Mouse (Mus musculus) cerebellum, adult 8-10 months (tissue): ENCODE results near the gene Aco1.

ENCODE experiments used
- DNase-seq: peaks from one replicate; pipeline ENCODE4 v3.0.0; 2022

The Aco1 gene

GRCm38 (mm10) chr4:40220437-40220836 is 77.6 kb downstream of the Aco1 start:
- DNase-seq: no peak

DNA sequence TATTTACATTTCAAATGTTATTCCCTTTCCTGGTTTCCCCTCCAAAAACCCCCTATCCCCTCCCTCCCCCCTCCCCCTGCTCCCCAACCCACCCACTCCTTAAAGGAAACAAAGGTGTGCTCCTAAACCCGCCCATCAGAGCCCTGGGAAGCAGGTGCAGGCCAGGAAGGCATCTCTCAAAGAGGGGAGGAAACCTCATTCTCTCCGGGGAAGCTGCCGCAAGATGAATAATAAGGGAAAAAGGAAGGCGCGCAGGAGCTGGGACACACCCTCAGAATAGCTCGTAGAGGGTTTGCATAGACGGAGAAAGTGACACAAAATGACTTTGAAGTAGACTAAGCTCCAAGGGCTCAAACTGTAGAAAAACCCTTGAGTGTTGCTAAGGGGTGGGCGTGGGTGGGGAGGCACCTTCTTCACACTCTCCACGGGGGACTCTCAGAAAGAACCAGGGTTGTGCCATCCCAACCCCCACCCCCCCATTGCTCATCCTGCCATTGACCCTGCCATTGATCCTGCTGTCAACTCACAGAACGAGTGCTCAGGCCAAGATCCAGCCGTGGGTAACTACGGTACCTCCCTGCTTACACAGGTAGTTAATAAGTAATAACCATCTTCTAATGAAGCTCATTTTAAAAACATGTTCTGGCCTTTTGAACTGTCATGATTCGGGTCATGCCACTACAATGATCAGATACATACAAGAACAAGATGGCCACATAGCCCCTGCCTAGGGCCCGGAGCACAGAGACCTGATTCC is 78.3 kb downstream of the Aco1 start:
- no peak for DNase-seq

DNA sequence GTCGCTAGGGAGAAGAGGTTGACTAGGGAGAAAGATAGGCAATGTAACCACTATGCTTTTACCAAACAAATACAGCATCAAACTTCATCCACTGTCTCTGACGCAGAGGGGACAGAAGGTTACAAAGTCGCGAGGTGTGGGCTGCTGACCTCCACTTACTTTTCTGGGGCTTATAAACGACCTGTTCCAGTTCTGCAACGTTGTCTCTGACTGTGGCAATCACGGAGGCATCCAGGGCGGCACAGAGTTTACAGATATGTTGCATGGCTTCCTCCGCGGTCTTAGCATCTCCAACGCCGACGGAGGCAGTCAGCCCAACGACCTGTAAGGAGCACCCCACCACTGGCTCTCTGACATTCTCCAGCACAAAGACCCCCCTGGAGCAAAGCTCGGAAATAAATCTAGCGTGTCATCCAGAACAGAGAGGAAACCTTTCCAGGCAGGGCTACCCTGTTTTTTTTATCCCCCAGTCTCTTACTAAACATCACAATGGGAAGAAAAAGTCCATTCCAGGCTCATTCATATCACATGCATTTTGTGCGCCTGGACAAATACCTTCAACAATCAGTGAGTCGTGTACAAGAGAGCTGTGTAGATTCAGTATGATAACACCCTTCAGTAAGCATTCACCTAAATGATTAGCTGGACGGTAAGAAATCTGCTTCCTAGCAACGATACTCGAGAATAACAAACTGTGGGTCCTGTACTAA is 79.2 kb downstream of the Aco1 start:
- DNase-seq: no peak

GRCm38 (mm10) chr4:40226095-40226494 is 83.2 kb downstream of the Aco1 start:
- no peak for DNase-seq

GRCm38 (mm10) chr4:40227131-40227530 is 84.2 kb downstream of the Aco1 start:
- no peak for DNase-seq

- no peak for DNase-seq
Measured at GRCm38 (mm10) chr4:40227886-40228285, 85.0 kb downstream of the Aco1 start.

DNA sequence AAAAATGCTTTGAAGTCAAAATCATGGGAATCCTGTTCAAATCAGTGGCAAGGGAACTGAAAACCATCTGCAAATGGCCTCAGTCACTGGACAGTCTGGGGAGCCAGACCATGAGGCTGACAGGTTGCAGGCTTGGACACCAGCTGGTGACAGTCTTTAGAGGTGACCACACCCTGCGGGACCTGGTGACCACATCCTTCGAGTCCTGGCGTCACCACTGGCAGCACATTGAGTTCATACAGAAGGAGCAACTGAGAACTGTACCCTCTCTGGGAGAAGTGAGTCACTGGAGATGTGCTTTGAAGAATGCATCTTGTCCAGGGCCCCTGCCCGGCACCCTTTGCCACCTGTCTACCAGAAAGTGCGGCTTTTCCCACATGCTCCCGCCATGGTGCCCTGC is 86.8 kb downstream of the Aco1 start:
- no peak for DNase-seq

GRCm38 (mm10) chr4:40233062-40233664 is 90.3 kb downstream of the Aco1 start:
- DNase-seq: no peak

DNA sequence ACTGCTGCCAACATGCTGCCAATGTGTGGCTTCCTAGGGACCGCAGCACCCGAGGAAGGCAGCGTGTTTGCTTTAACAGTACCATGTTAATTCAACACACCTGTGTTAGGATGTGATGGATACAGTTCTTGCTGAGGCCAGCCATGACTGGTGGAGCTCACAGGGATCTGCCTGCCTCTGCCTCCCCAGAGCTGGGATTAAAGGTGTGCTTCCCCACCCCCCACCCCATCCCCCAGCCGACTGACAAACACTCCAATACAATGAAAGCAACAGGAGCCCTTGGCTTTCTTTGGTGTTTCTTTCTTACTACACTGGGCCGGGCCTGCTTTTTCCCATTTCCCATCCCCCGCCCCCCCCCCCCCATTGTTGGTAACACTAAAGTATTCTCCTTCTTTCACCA is 91.4 kb downstream of the Aco1 start:
- no peak for DNase-seq

GRCm38 (mm10) chr4:40236829-40237228 is 93.9 kb downstream of the Aco1 start:
- DNase-seq: no peak

DNA sequence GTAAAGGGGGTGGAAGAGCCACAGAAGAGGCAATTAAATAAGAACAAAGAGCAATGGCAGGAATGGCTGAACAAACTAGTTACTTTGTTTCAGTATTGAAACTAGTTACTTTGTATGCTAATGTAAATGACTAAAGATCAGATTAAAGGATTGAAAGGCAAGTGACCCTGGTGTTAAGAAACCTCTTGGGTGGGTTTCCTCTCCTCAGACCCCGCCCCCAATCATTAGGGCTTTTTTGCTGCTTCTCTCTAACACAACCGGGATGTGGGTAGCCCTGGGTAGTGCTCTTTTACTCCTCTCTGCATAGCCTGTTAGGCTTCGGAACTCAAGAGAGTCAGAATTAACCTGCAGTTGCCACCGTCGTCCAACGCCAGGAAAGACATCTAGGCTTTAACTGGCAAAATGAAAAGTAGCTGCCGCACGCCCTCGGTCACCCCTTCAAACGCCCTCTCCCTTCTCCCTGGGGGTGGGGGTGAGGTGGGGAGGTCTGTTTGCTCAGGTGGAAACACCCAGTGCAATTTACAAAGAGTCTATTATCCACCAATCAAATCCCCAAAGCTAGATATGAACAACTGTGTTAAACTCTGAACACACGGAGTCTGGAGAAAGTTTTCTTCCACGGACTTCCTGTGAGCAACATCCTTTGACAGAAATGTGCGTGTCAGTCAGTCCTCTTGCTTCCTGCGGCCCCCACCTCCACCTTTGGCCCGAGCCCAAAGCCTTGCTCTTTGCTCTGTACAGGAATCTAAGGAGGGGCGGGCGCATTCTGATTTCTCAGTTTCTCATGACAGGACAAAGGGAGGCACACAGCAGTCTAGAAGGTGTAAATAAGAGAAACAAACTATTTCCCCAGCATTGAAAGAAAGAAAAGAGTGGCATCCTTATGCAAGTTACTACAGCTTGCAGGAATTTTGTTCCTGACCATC is 95.9 kb downstream of the Aco1 start:
- peak; percentile 10 for DNase-seq

- peak; percentile 7 for DNase-seq
Measured at GRCm38 (mm10) chr4:40239409-40240271, 96.8 kb downstream of the Aco1 start, which contains the start of gene Ddx58. Gene Ddx58, minus strand, starts transcription at chr4:40239828.

DNA sequence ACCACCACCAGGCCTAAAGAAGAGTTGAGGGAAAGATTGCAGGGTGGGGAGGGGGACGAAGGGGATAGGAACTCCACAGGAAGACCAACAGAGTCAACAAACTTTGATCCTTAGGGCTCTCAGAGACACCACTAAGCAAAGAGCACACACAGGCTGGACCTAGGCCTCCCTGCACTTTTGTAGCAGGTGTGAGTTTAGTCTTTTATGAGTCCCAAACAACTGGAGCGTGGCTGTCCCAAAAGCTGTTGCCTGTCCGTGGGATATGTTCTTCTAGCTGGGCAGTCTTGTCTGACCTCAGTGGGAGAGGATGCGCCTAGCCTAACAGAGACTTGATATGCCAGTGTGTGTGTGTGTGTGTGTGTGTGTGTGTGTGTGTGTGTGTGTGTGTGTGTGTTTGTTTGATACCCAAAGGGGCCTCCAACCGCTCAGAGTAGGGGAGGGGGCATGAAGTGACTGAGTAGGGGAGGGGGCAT is 97.4 kb downstream of the Aco1 start:
- DNase-seq: no peak

GRCm38 (mm10) chr4:40241928-40242327 is 99.0 kb downstream of the Aco1 start:
- DNase-seq: no peak

DNA sequence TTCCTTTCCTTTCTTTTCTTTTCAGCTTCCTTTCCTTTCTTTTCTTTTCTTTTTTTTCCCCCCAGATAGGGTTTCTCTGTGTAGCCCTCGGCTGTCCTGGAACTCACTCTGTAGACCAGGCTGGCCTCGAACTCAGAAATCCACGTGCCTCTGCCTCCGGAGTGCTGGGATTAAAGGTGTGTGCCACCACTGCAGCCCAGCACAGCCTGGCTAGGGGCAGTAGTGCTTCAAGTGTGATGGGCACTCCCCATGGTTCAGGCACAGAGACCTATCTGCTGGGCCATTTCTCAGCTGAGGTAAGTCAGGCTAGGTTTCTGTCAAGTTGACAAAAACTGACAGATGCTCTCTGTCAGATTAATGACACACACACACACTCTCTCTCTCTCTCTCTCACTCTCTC is 100.1 kb downstream of the Aco1 start:
- DNase-seq: no peak

- no peak for DNase-seq
Measured at GRCm38 (mm10) chr4:40244035-40244434, 101.2 kb downstream of the Aco1 start.
